Mouse (Mus musculus): ENCODE results near the gene Usp7. TPM values are rescaled to one million over a fixed set of nuclear protein-coding genes. Genes with fewer than 3 reads are reported as not detected.

Gene Usp7
- polyA plus RNA-seq, 1 experiment, result 94.8 TPM

DNA sequence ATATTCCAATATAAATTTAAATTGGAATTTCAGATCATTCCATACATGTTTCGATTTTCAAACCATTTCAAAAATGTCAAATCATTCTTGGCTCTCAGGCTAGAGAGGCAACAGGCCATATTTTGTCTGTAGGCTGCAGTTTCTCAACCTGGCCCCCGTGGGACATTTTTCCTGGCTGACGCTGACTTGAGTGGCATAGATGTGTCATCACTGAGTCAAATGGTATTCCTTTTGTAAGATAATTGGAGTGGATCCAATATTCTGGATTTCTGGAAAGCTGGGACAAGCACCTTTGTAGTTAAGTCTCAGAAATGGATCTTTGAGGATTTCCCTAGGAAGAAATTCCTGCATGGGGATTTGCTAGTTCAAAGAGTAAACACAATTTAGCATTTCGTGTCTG, 1.2 kb downstream of the Usp7 start:
- no peaks in the 10 kb centered on the region for H3K27me3 ChIP-seq (ENCODE audit: control insufficient read depth, insufficient read depth, low read length)
- no peak overlapping the region for H3K27ac ChIP-seq (ENCODE audit: control insufficient read depth, insufficient read depth, low read length)
- H3K36me3 ChIP-seq (ENCODE audit: control insufficient read depth, insufficient read depth, low read length), result no peaks in the 10 kb centered on the region
- WGBS, result 92% methylated on average over 4 of the region's 4 CpGs
- no peaks in the 10 kb centered on the region for H3K4me1 ChIP-seq (replicated peaks; ENCODE audit: control insufficient read depth, insufficient read depth, low read length)
- no peak overlapping the region for H3K4me3 ChIP-seq (ENCODE audit: control insufficient read depth, insufficient read depth, low read length)
- no peak for DNase-seq
- TF ChIP-seq CTCF (IDR thresholded peaks at IDR 0.05; ENCODE audit: borderline replicate concordance, control insufficient read depth, extremely low read depth, insufficient read depth, low read length, poor library complexity), result no peak
- no peak for TF ChIP-seq POLR2A (IDR thresholded peaks at IDR 0.05; ENCODE audit: control insufficient read depth, extremely low read depth, insufficient read depth, low read length, poor library complexity)

DNA sequence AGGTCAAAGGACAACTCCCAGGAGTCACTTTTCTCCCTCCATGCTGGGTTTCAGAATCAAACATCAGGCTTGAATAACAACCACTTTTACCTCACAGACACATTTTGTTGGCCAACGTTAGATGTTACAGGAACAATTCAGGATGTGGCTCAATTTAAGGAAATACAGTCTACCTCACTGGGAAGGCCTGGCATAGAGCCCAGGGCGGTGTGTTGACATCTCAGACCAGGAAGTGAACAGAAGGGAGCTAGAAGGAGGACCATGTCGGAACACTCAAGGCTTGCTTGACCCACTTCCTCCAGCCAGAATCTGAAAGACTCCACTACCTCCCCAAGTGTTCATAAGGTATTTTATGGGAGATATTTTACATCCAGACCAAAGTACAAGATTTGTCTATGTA, 7.4 kb downstream of the Usp7 start:
- WGBS, result 25% methylated on average over 3 of the region's 3 CpGs
- no peaks in the 10 kb centered on the region for H3K36me3 ChIP-seq (ENCODE audit: control insufficient read depth, insufficient read depth, low read length)
- no peak overlapping the region for H3K4me3 ChIP-seq (ENCODE audit: control insufficient read depth, insufficient read depth, low read length)
- DNase-seq, result no peak
- no peak for TF ChIP-seq CTCF (IDR thresholded peaks at IDR 0.05; ENCODE audit: borderline replicate concordance, control insufficient read depth, extremely low read depth, insufficient read depth, low read length, poor library complexity)
- TF ChIP-seq POLR2A (IDR thresholded peaks at IDR 0.05; ENCODE audit: control insufficient read depth, extremely low read depth, insufficient read depth, low read length, poor library complexity), result no peak
- no peaks in the 10 kb centered on the region for H3K4me1 ChIP-seq (replicated peaks; ENCODE audit: control insufficient read depth, insufficient read depth, low read length)
- no peak overlapping the region for H3K27ac ChIP-seq (ENCODE audit: control insufficient read depth, insufficient read depth, low read length)
- no peaks in the 10 kb centered on the region for H3K27me3 ChIP-seq (ENCODE audit: control insufficient read depth, insufficient read depth, low read length)

DNA sequence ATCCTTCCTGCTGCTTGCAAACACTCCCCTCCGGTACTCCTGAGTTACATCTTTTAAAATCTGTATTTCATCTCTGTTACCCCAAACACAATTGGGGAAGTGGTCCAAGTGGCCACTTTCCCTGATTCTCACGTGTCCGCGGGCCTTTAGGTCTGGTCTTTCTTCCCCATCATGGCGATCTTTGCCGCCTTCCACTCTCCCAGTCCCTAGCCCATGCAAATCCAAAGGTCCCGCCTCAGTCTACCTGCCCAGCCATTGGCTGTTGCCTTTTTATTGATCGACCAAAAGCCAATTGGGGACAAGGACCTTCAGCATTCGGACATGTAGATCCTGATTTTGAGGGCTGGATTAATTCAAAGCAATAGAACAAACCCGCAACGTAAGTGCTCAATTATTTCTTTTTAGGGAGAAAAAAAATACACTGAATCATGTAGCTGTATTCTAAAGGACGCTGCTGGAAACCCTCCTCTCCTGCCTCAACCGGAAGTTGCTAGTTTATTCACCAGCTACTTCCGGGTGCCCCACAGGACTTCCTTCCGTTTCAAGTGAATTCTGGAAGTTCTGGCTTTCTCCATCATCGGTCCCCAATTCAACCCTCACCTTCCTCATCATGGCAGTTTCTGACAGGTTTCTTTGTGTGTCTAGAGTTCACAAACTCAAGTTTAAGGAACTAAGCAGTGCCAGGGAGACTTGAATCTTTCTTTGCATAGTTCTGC, 8.8 kb downstream of the Usp7 start:
- WGBS, result 78% methylated on average over 16 of the region's 16 CpGs
- H3K36me3 ChIP-seq (ENCODE audit: control insufficient read depth, insufficient read depth, low read length), result no peaks in the 10 kb centered on the region
- H3K27me3 ChIP-seq (ENCODE audit: control insufficient read depth, insufficient read depth, low read length), result no peaks in the 10 kb centered on the region
- no peak for DNase-seq
- H3K27ac ChIP-seq (ENCODE audit: control insufficient read depth, insufficient read depth, low read length), result no peak overlapping the region
- TF ChIP-seq CTCF (IDR thresholded peaks at IDR 0.05; ENCODE audit: borderline replicate concordance, control insufficient read depth, extremely low read depth, insufficient read depth, low read length, poor library complexity) (no peak), POLR2A (IDR thresholded peaks at IDR 0.05; ENCODE audit: control insufficient read depth, extremely low read depth, insufficient read depth, low read length, poor library complexity) (no peak)
- no peak overlapping the region for H3K4me3 ChIP-seq (ENCODE audit: control insufficient read depth, insufficient read depth, low read length)
- H3K4me1 ChIP-seq (replicated peaks; ENCODE audit: control insufficient read depth, insufficient read depth, low read length), result no peaks in the 10 kb centered on the region

DNA sequence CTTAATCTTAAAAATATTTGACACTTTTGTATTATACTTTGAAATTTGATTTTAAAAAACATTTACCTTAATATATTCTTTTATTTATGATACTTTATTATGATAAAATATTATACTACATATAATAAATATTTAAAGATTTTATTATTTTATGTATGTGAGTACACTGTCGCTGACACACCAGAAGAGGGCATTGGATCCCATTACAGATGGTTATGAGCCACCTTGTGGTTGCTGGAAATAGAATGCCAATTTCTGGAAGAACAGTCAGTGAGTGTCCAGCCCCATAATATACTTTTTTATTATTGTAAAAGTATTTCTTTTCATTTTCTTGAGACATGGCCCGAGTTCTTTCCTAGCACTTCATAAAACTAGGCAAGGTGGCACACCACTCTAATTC, 10.4 kb downstream of the Usp7 start:
- Histone ChIP-seq H3K27ac (ENCODE audit: control insufficient read depth, insufficient read depth, low read length) (no peak overlapping the region), H3K4me3 (ENCODE audit: control insufficient read depth, insufficient read depth, low read length) (no peak overlapping the region), H3K4me1 (replicated peaks; ENCODE audit: control insufficient read depth, insufficient read depth, low read length) (no peaks in the 10 kb centered on the region), H3K27me3 (ENCODE audit: control insufficient read depth, insufficient read depth, low read length) (no peaks in the 10 kb centered on the region), H3K36me3 (ENCODE audit: control insufficient read depth, insufficient read depth, low read length) (no peaks in the 10 kb centered on the region)
- TF ChIP-seq CTCF (IDR thresholded peaks at IDR 0.05; ENCODE audit: borderline replicate concordance, control insufficient read depth, extremely low read depth, insufficient read depth, low read length, poor library complexity), result no peak
- TF ChIP-seq POLR2A (IDR thresholded peaks at IDR 0.05; ENCODE audit: control insufficient read depth, extremely low read depth, insufficient read depth, low read length, poor library complexity), result no peak
- DNase-seq, result no peak
- whole genome bisulfite sequencing, result 96% methylated on average over 2 of the region's 2 CpGs

DNA sequence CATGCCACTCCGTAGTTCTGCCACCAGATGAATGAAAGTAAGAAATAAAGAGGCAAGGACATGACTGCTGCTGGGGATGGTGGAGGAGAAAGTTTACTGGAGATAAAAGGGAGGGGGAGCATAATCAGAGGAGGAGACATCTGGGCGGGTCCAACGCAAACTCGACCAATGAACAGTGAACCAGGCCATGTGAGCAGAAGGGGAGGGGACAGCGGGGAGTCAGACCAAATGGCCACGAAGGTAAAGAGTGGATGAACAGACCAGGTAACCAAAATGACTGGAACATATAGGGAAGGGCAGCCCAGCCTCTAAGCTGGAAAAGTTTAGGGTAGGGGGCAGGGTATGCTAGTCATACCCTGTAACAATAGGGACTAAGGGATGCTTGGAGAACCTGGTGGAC, 10.9 kb downstream of the Usp7 start:
- TF ChIP-seq POLR2A (IDR thresholded peaks at IDR 0.05; ENCODE audit: control insufficient read depth, extremely low read depth, insufficient read depth, low read length, poor library complexity), result no peak
- TF ChIP-seq CTCF (IDR thresholded peaks at IDR 0.05; ENCODE audit: borderline replicate concordance, control insufficient read depth, extremely low read depth, insufficient read depth, low read length, poor library complexity), result no peak
- Histone ChIP-seq H3K27me3 (ENCODE audit: control insufficient read depth, insufficient read depth, low read length) (no peaks in the 10 kb centered on the region), H3K4me1 (replicated peaks; ENCODE audit: control insufficient read depth, insufficient read depth, low read length) (no peaks in the 10 kb centered on the region), H3K36me3 (ENCODE audit: control insufficient read depth, insufficient read depth, low read length) (no peaks in the 10 kb centered on the region), H3K27ac (ENCODE audit: control insufficient read depth, insufficient read depth, low read length) (no peak overlapping the region), H3K4me3 (ENCODE audit: control insufficient read depth, insufficient read depth, low read length) (no peak overlapping the region)
- DNase-seq, result no peak
- 90% methylated on average over 6 of the region's 6 CpGs for WGBS

DNA sequence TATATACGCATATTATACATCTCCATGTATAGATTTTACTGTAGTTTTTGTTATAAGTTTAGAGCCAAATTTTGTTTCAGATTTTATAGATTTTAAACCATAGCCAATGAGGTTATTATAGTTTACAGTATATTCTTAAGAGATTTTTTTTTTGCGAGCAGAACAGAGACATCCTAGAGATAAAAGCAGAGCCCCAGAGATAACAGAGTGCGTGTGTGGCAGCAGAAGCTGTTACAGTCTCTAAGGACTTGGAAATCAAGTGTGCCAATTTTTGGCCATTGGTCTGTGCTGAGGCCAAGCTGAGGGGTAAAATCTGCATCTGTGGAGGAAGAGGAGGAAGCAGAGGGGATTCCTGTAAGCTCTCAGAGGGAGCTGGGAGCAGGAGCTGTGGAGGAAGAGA, 11.9 kb downstream of the Usp7 start:
- WGBS, result 86% methylated on average over 3 of the region's 3 CpGs
- no peak overlapping the region for H3K27ac ChIP-seq (ENCODE audit: control insufficient read depth, insufficient read depth, low read length)
- no peaks in the 10 kb centered on the region for H3K27me3 ChIP-seq (ENCODE audit: control insufficient read depth, insufficient read depth, low read length)
- H3K4me1 ChIP-seq (replicated peaks; ENCODE audit: control insufficient read depth, insufficient read depth, low read length), result no peaks in the 10 kb centered on the region
- H3K4me3 ChIP-seq (ENCODE audit: control insufficient read depth, insufficient read depth, low read length), result no peak overlapping the region
- no peak for DNase-seq
- no peaks in the 10 kb centered on the region for H3K36me3 ChIP-seq (ENCODE audit: control insufficient read depth, insufficient read depth, low read length)
- TF ChIP-seq CTCF (IDR thresholded peaks at IDR 0.05; ENCODE audit: borderline replicate concordance, control insufficient read depth, extremely low read depth, insufficient read depth, low read length, poor library complexity) (no peak), POLR2A (IDR thresholded peaks at IDR 0.05; ENCODE audit: control insufficient read depth, extremely low read depth, insufficient read depth, low read length, poor library complexity) (no peak)

DNA sequence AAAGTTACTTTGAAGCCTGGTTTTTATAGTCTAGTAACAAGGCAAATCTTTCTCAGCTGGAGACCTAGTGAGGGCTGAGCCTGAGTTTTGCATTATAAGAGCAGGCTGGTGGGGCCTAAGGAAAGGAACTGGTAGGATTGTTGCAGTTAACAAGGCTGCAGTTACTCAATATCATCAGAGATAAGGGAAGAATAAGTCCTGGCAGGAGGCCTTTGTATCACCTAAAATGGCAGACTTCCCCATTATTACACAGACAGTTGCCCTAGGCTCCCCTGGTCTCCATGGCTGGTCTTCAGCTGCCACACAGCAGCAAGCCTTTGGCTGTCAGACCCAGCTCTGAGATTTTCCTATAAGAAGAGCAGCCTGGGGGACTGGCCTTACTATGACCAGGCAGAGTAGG, 13.4 kb downstream of the Usp7 start:
- DNase-seq, result no peak
- no peaks in the 10 kb centered on the region for H3K36me3 ChIP-seq (ENCODE audit: control insufficient read depth, insufficient read depth, low read length)
- H3K27me3 ChIP-seq (ENCODE audit: control insufficient read depth, insufficient read depth, low read length), result no peaks in the 10 kb centered on the region
- no peaks in the 10 kb centered on the region for H3K4me1 ChIP-seq (replicated peaks; ENCODE audit: control insufficient read depth, insufficient read depth, low read length)
- no peak overlapping the region for H3K27ac ChIP-seq (ENCODE audit: control insufficient read depth, insufficient read depth, low read length)
- no peak for TF ChIP-seq CTCF (IDR thresholded peaks at IDR 0.05; ENCODE audit: borderline replicate concordance, control insufficient read depth, extremely low read depth, insufficient read depth, low read length, poor library complexity)
- no peak for TF ChIP-seq POLR2A (IDR thresholded peaks at IDR 0.05; ENCODE audit: control insufficient read depth, extremely low read depth, insufficient read depth, low read length, poor library complexity)
- no peak overlapping the region for H3K4me3 ChIP-seq (ENCODE audit: control insufficient read depth, insufficient read depth, low read length)
